Mouse (Mus musculus): Measurements from ENCODE around the gene Odf4.

- TF ChIP-seq CTCF (IDR thresholded peaks at IDR 0.05; ENCODE audit: borderline replicate concordance, control insufficient read depth, extremely low read depth, insufficient read depth, low read length, poor library complexity) (no peak), POLR2A (IDR thresholded peaks at IDR 0.05; ENCODE audit: control insufficient read depth, extremely low read depth, insufficient read depth, low read length, poor library complexity) (no peak)
These were observed 30.4 kb upstream of the Odf4 start, which contains the start of gene Arhgef15 for GRCm38 (mm10) chr11:68957308-68957707.
